Mouse (Mus musculus) bone marrow macrophage, adult 2 months (primary cell): ENCODE measurements at regions not wholly inside any gene's neighbourhood (a gene's known extent, or its start where the extent isn't known, plus 50 kb on each side); places are given as distances from the start of the nearest gene placed in this dataset.

Experiments
- CTCF ChIP-seq: IDR thresholded peaks from 2 replicates; pipeline ENCODE4 v1.5.1; 2012; ENCODE audit warnings: low read depth, mild to moderate bottlenecking, low read length, moderate library complexity
- POLR2A ChIP-seq: IDR thresholded peaks from 2 replicates; pipeline ENCODE4 v1.6.1; 2012; ENCODE audit warnings: mild to moderate bottlenecking, low read depth, low read length, borderline replicate concordance

- TF ChIP-seq POLR2A (no peak), CTCF (no peak)
These were observed 419.2 kb downstream of the Dmrt2 start for GRCm38 (mm10) chr19:26091386-26091785.
